Mouse (Mus musculus): ENCODE data around the gene Neil1. TPM values are rescaled to one million over a fixed set of nuclear protein-coding genes. Genes with fewer than 3 reads are reported as not detected.

The Neil1 gene
- polyA plus RNA-seq, 1 experiment from 2014 or later: 6.3 TPM

- 29% methylated on average over 13 of the region's 13 CpGs for WGBS
- ATAC-seq (replicated peaks; ENCODE audit: low FRiP score, low TSS enrichment, low read depth): no peak
Observed at GRCm38 (mm10) chr9:57157499-57157898, 9.4 kb upstream of the Neil1 start.

DNA sequence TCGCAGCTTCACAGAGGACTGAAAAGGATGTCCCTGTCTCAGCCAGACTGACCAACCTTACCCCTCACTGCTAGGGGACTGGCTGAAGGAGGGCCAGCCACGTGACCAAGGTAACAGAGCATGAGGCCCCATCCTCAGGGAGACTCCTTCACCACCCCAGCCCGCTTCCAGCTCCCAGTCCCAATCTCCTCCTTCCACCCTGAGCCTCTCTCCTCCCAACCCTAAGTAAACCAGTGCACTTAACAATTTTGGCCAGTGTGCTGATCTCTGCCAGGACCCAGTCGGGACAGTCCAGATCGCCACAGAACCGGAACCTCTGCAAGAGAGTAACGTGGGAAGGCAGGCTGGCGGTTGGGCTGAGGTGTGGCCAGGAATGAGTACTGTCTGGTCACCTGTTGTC lies 8.7 kb upstream of the Neil1 start:
- Histone ChIP-seq H3K36me3 (ENCODE audit: control insufficient read depth, insufficient read depth, low read length) (peaks cover 14% of the 10 kb centered on the region; the same call in 1 of the 2 replicates), H3K9me3 (ENCODE audit: control insufficient read depth, low read length) (no peaks in the 10 kb centered on the region), H3K4me2 (ENCODE audit: low read length) (no peak overlapping the region), H3K27me3 (replicated peaks; ENCODE audit: control insufficient read depth, insufficient read depth, low read length) (no peaks in the 10 kb centered on the region), H3K4me3 (ENCODE audit: low read depth, low read length) (no peak overlapping the region), H3K9ac (ENCODE audit: low read length) (no peak overlapping the region), H3K27ac (ENCODE audit: low read depth) (no peak overlapping the region), H3K4me1 (replicated peaks; ENCODE audit: control insufficient read depth, insufficient read depth, low read length) (peaks cover 9% of the 10 kb centered on the region)
- no peak for DNase-seq (ENCODE audit: low spot score)
- ATAC-seq (replicated peaks; ENCODE audit: low FRiP score, low TSS enrichment, low read depth): no peak
- 83% methylated on average over 8 of the region's 8 CpGs for WGBS

More at GRCm38 (mm10) chr9:57157499-57157898, 9.4 kb upstream of the Neil1 start:
- H3K27ac ChIP-seq (ENCODE audit: low read depth): no peak overlapping the region
- H3K4me2 ChIP-seq (ENCODE audit: low read length): peak overlapping the region; percentile 93
- no peaks in the 10 kb centered on the region for H3K9me3 ChIP-seq (ENCODE audit: control insufficient read depth, low read length)
- H3K4me1 ChIP-seq (replicated peaks; ENCODE audit: control insufficient read depth, insufficient read depth, low read length): peaks cover 9% of the 10 kb centered on the region
- peak overlapping the region; percentile 65 for H3K9ac ChIP-seq (ENCODE audit: low read length)
- peaks cover 14% of the 10 kb centered on the region; the same call in 1 of the 2 replicates for H3K36me3 ChIP-seq (ENCODE audit: control insufficient read depth, insufficient read depth, low read length)
- peak overlapping the region; percentile 95 for H3K4me3 ChIP-seq (ENCODE audit: low read depth, low read length)
- H3K27me3 ChIP-seq (replicated peaks; ENCODE audit: control insufficient read depth, insufficient read depth, low read length): no peaks in the 10 kb centered on the region
- DNase-seq (ENCODE audit: low spot score): no peak

DNA sequence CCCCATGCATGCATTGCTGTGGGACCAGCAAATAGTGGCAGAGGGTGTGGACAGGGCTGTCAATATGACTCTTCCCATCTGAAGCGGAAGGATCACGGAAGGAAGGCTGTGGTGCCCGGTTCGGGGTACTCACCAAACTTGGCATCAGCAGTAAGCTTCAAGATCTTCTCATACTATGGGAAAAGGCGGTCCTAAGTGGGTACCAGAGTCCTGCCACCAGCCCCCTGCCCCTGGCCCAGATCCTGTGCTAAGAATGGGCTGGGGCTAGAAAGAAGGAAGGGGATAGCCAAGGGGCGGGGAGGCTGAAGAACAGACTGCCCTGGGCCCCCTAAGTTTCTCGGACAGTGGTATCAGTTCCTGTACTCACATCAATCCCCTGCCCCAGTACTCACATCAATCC lies 8.3 kb upstream of the Neil1 start:
- Histone ChIP-seq H3K9ac (ENCODE audit: low read length) (no peak overlapping the region), H3K27me3 (replicated peaks; ENCODE audit: control insufficient read depth, insufficient read depth, low read length) (no peaks in the 10 kb centered on the region), H3K36me3 (ENCODE audit: control insufficient read depth, insufficient read depth, low read length) (peaks cover 14% of the 10 kb centered on the region; the same call in 1 of the 2 replicates), H3K27ac (ENCODE audit: low read depth) (no peak overlapping the region), H3K4me1 (replicated peaks; ENCODE audit: control insufficient read depth, insufficient read depth, low read length) (peaks cover 9% of the 10 kb centered on the region), H3K4me2 (ENCODE audit: low read length) (no peak overlapping the region), H3K4me3 (ENCODE audit: low read depth, low read length) (no peak overlapping the region), H3K9me3 (ENCODE audit: control insufficient read depth, low read length) (no peaks in the 10 kb centered on the region)
- 90% methylated on average over 7 of the region's 7 CpGs for WGBS
- DNase-seq (ENCODE audit: low spot score) (no peak), ATAC-seq (replicated peaks; ENCODE audit: low FRiP score, low TSS enrichment, low read depth) (no peak)

DNA sequence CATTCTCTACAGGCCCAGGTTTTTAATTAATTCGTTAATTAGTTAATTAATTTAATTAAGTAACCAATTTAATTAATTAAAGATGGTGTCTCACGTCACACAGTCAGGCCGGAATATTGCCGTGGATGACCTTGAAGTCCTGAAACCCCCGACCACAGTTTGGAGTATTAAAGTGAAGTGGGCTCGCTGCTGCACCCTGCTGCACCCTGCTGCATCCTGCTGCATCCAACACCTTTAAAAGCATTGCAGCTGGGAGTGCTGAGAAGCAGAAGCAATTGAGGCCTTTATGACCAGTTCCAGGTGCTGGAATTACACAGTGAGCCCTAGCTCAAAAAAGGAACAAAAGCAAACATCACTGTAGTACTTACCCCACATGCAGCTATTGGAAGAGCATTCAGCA lies 4.2 kb upstream of the Neil1 start:
- DNase-seq (ENCODE audit: low spot score): no peak
- Histone ChIP-seq H3K4me2 (ENCODE audit: low read length) (no peak overlapping the region), H3K36me3 (ENCODE audit: control insufficient read depth, insufficient read depth, low read length) (peaks cover 14% of the 10 kb centered on the region; the same call in 1 of the 2 replicates), H3K27me3 (replicated peaks; ENCODE audit: control insufficient read depth, insufficient read depth, low read length) (no peaks in the 10 kb centered on the region), H3K27ac (ENCODE audit: low read depth) (no peak overlapping the region), H3K9ac (ENCODE audit: low read length) (no peak overlapping the region), H3K9me3 (ENCODE audit: control insufficient read depth, low read length) (no peaks in the 10 kb centered on the region), H3K4me1 (replicated peaks; ENCODE audit: control insufficient read depth, insufficient read depth, low read length) (peaks cover 10% of the 10 kb centered on the region), H3K4me3 (ENCODE audit: low read depth, low read length) (no peak overlapping the region)
- WGBS: 51% methylated on average over 6 of the region's 6 CpGs
- ATAC-seq (replicated peaks; ENCODE audit: low FRiP score, low TSS enrichment, low read depth): no peak

DNA sequence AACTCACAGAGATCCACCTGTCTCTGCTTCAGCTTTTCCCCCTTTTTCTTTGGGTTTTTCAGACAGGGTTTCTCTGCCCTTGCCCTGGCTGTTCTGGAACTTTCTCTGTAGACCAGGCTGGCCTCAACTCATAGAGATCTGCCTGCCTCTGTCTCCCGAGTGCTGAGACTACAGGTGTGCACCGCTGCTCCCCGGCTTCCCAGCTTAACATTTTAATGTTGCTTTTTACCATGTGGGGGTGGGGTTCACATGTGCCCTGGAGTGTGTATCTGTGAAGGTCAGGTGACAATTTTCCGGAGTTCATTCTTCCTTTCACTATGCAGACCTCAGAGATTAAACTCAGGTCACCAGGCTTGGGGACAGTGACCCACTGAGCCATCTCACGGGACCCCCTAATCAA lies 2.1 kb upstream of the Neil1 start:
- ATAC-seq (replicated peaks; ENCODE audit: low FRiP score, low TSS enrichment, low read depth): no peak
- no peak overlapping the region for H3K4me2 ChIP-seq (ENCODE audit: low read length)
- DNase-seq (ENCODE audit: low spot score): no peak
- no peak overlapping the region for H3K4me3 ChIP-seq (ENCODE audit: low read depth, low read length)
- 85% methylated on average over 5 of the region's 5 CpGs for WGBS
- H3K36me3 ChIP-seq (ENCODE audit: control insufficient read depth, insufficient read depth, low read length): peaks cover 7% of the 10 kb centered on the region; the same call in 1 of the 2 replicates
- no peak overlapping the region for H3K9ac ChIP-seq (ENCODE audit: low read length)
- H3K9me3 ChIP-seq (ENCODE audit: control insufficient read depth, low read length): no peaks in the 10 kb centered on the region
- peaks cover 11% of the 10 kb centered on the region for H3K4me1 ChIP-seq (replicated peaks; ENCODE audit: control insufficient read depth, insufficient read depth, low read length)
- no peaks in the 10 kb centered on the region for H3K27me3 ChIP-seq (replicated peaks; ENCODE audit: control insufficient read depth, insufficient read depth, low read length)
- no peak overlapping the region for H3K27ac ChIP-seq (ENCODE audit: low read depth)

- Histone ChIP-seq H3K9ac (ENCODE audit: low read length) (peak overlapping the region; percentile 66), H3K4me1 (replicated peaks; ENCODE audit: control insufficient read depth, insufficient read depth, low read length) (peaks cover 11% of the 10 kb centered on the region), H3K4me3 (ENCODE audit: low read depth, low read length) (no peak overlapping the region), H3K36me3 (ENCODE audit: control insufficient read depth, insufficient read depth, low read length) (peaks cover 3% of the 10 kb centered on the region; the same call in 1 of the 2 replicates), H3K27me3 (replicated peaks; ENCODE audit: control insufficient read depth, insufficient read depth, low read length) (no peaks in the 10 kb centered on the region), H3K4me2 (ENCODE audit: low read length) (peak overlapping the region; percentile 78), H3K9me3 (ENCODE audit: control insufficient read depth, low read length) (no peaks in the 10 kb centered on the region), H3K27ac (ENCODE audit: low read depth) (0 out of 2 replicates have a peak overlapping the region, but pooled peaks have one; percentile 90)
- 73% methylated on average over 6 of the region's 6 CpGs for WGBS
- no peak for ATAC-seq (replicated peaks; ENCODE audit: low FRiP score, low TSS enrichment, low read depth)
- no peak for DNase-seq (ENCODE audit: low spot score)
Observed at GRCm38 (mm10) chr9:57149021-57149420, 916 bp upstream of the Neil1 start.

GRCm38 (mm10) chr9:57147205-57148143 lies 631 bp downstream of the Neil1 start:
- Histone ChIP-seq H3K4me3 (ENCODE audit: low read depth, low read length) (peak overlapping the region; percentile 45), H3K9ac (ENCODE audit: low read length) (peak overlapping the region; percentile 66), H3K4me2 (ENCODE audit: low read length) (peak overlapping the region; percentile 78), H3K27ac (ENCODE audit: low read depth) (peak overlapping the region; percentile 90), H3K27me3 (replicated peaks; ENCODE audit: control insufficient read depth, insufficient read depth, low read length) (no peaks in the 10 kb centered on the region), H3K36me3 (ENCODE audit: control insufficient read depth, insufficient read depth, low read length) (peaks cover 10% of the 10 kb centered on the region; the same call in 1 of the 2 replicates), H3K4me1 (replicated peaks; ENCODE audit: control insufficient read depth, insufficient read depth, low read length) (peaks cover 11% of the 10 kb centered on the region), H3K9me3 (ENCODE audit: control insufficient read depth, low read length) (no peaks in the 10 kb centered on the region)
- ATAC-seq (replicated peaks; ENCODE audit: low FRiP score, low TSS enrichment, low read depth) (no peak), DNase-seq (ENCODE audit: low spot score) (no peak)
- 8% methylated on average over 19 of the region's 19 CpGs for WGBS

GRCm38 (mm10) chr9:57146451-57147066 lies 1.5 kb downstream of the Neil1 start:
- Histone ChIP-seq H3K4me3 (ENCODE audit: low read depth, low read length) (no peak overlapping the region), H3K9ac (ENCODE audit: low read length) (0 out of 2 replicates have a peak overlapping the region, but pooled peaks have one; percentile 5), H3K4me2 (ENCODE audit: low read length) (peak overlapping the region; percentile 78; the same call in 1 of the 2 replicates), H3K27ac (ENCODE audit: low read depth) (no peak overlapping the region), H3K9me3 (ENCODE audit: control insufficient read depth, low read length) (no peaks in the 10 kb centered on the region), H3K27me3 (replicated peaks; ENCODE audit: control insufficient read depth, insufficient read depth, low read length) (no peaks in the 10 kb centered on the region), H3K4me1 (replicated peaks; ENCODE audit: control insufficient read depth, insufficient read depth, low read length) (peaks cover 11% of the 10 kb centered on the region), H3K36me3 (ENCODE audit: control insufficient read depth, insufficient read depth, low read length) (peaks cover 17% of the 10 kb centered on the region)
- ATAC-seq (replicated peaks; ENCODE audit: low FRiP score, low TSS enrichment, low read depth): no peak
- WGBS: 85% methylated on average over 17 of the region's 17 CpGs
- DNase-seq (ENCODE audit: low spot score): no peak
